Mouse (Mus musculus) erythroid progenitor cell, adult 5-6 weeks (primary cell): ENCODE measurements around the gene Nos1ap. TPM values are rescaled to one million over a fixed set of nuclear protein-coding genes. Genes with fewer than 3 reads are reported as not detected.

Source experiments
- ATAC-seq: replicated peaks from 2 replicates; pipeline ENCODE4 v1.8.0; 2016; ENCODE audit warnings: moderate number of reproducible peaks, mild to moderate bottlenecking, moderate TSS enrichment, inconsistent platforms; ENCODE audit not compliant: poor library complexity, low FRiP score, severe bottlenecking
- total RNA-seq, 2 experiments: library from RNA; stranded (forward) in 1 of 2; stranded (reverse) in 1 of 2; fragments of 150-400 nt in 1 of 2; fragments of 186-747, 209-891 nt in 1 of 2; gene quantifications; 2 replicates each; pipeline versions ENCODE4 v1.2.3 to v1.2.4; 2015 to 2017; ENCODE audit warnings: low replicate concordance in 2 of 2

Nos1ap gene
- total RNA-seq (2015; ENCODE audit: low replicate concordance) = 38.1 and 70.6 TPM in 2 replicates
- 58.3 and 76.5 TPM in 2 replicates for total RNA-seq (2017; ENCODE audit: low replicate concordance)

- peak; percentile 95 for ATAC-seq
Observed at GRCm38 (mm10) chr1:170589219-170590040, at the start of gene Nos1ap. TSS of gene Nos1ap (minus strand) at chr1:170589861.

GRCm38 (mm10) chr1:170638941-170639340 is 49.3 kb upstream of the Nos1ap start:
- ATAC-seq = no peak

DNA sequence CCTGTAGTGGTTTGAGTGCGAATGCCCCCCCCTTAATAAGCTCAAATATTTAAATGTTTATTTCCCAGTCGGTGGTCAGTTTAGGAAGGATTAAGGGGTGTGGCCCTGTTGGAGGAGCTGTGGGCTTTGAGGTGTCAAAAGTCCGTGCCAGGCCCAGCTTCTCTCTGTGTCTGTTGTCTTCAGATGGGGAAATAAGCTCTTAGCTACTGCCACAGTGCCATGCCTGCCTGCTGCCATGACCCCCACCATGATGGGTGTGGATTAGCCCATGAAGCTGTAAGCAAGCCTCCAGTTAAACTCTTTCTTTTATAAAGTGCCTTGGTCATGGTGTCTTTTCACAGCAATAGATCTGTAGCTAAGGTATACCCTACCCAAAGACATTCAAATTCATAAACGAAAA is 43.2 kb upstream of the Nos1ap start:
- ATAC-seq = no peak

- ATAC-seq = peak; percentile 92
Observed at GRCm38 (mm10) chr1:170632385-170632784, 42.7 kb upstream of the Nos1ap start.

GRCm38 (mm10) chr1:170631571-170631970 is 41.9 kb upstream of the Nos1ap start:
- ATAC-seq = no peak

DNA sequence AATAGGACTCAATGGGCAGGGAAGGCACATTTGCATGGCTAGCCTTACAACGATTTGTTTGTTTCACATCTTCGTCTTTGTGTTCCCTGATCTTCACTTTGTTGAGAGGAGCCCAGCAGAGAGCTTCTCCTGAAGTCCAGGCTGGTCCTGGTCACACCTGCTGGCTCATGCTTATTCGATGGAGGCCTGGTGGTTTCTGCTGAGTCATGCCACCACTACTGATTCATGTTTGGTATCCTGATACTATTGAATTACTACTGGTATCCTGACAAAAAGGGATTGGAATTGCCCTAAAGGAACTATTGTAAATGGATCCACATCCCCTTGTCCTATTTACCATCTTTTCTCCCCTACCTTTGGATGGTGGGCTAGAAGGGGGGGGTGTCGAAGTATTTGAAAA is 40.8 kb upstream of the Nos1ap start:
- peak; percentile 73 for ATAC-seq

DNA sequence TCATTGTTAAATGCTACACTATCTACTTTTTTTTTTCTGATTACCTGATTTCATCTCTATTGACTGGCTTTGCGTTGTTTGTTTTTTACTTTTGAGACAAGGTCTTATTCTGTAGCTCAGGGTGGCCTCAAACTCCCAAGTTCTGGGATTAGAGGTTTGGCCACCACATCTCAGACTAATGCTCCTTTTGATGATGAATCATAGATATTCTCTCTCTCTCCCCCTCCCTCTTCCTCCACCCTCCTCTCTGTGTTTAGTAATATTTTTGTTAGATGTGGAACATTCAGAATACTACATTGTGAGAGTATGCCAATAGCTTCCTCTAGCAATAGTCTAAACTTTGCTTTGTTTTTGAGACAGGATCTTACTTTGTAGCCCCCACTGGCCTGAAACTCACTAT is 33.8 kb upstream of the Nos1ap start:
- ATAC-seq = peak; percentile 63

GRCm38 (mm10) chr1:170622934-170623333 is 33.3 kb upstream of the Nos1ap start:
- ATAC-seq = peak; percentile 98

DNA sequence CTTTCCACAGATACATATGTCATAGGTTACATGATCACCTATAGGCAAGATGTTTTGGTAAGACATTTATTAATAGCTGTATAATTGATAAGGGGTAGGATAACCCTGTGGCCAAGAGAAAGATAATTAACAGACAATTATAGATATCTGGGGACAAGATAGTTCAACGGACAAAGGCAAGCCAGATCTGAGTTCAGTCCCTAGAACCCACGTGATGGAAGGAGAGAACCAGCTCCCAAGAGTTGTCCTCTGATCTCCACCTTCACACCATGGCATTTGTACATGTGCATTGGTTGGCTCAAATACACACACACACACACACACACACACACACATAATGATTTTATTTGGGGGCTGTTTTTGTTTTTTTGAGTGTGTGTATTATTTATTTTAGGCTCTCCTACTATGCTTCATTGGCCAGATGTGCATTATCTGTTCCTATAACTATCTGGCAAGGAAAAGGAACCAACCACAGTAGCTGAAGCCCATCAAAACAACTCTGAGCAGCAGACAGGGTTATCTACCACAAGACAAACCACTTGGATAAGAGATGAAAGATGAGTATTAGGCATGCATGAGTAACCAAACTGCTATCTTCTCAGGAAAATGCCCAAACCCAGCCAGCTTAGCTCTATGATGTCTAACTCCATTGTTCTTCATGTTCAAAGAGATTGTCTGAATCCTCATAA is 30.2 kb upstream of the Nos1ap start:
- no peak for ATAC-seq

DNA sequence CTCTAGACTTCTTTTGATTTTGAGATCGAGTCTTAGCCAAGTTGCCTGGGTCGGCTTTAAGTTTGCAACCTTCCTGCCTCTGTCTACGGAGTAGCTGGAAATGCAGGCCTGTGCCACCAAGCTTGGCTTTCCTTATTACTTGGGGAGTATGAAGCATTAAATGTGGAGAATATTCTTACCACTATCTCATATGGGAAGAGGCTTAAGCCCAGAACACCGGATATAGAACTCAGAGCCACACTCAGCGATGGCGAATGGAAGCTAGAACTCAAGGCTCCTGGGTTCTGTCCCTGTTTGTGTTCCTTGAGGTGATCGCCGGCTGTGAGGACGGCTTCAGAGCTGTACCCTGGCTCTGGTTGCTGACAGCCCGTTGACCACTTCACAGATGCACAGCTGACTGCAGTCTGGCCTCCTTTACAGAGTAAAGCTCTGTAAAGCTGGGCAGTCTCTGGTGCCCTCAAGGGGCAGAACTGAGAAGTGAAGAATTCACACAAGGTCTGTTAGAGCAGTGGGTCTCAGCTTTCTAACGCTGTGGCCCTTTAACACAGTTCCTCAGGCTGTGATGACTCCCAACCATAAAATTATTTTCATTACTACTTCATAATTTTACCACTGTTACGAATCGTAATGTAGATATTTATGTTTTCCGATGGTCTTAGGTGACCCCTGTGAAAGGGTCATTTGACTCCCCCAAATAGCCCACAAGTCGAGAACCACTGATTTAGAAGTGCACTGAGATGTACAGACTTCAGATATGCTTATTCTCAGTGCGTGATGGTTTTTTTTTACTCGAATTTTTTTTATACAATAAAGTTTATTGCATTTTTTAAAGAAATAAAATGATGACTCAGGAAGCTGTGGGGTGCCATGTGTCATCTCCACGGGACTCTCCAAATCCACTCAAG is 23.6 kb upstream of the Nos1ap start:
- peak; percentile 55 for ATAC-seq

DNA sequence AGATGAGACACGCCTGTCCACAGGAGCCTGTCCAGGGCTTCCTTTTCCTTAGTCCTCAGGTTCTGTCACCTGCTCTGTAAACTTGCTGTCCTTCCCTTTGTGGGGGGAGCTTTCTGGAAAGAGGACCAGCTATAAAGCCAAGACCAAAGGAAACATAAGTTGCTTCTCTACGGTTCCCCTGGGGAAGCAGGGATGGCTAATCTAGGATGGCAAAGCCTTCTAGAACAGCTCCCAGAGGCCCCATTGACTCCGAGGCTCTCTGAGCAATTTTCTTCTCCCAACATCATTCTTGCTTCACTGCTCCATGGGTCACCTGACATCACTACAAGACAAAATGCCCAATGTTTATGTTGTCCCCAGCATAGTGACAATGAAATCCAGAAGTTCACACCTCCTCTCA is 22.0 kb upstream of the Nos1ap start:
- no peak for ATAC-seq

DNA sequence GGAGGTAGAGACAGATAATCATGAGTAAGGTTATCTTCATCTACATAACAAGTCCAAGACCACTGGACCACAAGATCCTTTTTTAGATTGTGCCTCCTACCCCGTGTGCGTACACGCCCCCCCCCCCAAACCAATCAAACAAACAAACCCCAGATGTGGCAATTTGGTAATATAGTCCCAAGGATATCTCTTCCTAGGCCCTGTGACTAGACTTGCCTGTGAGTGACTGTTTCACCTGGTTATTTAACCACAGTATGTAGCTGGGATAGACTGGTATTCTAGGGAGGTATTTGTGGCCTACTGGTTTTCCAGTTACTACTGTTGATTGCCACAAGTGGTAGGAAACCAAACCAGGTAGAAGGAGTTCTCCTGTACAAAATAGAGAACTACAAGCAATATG is 21.0 kb upstream of the Nos1ap start:
- peak; percentile 47 for ATAC-seq

DNA sequence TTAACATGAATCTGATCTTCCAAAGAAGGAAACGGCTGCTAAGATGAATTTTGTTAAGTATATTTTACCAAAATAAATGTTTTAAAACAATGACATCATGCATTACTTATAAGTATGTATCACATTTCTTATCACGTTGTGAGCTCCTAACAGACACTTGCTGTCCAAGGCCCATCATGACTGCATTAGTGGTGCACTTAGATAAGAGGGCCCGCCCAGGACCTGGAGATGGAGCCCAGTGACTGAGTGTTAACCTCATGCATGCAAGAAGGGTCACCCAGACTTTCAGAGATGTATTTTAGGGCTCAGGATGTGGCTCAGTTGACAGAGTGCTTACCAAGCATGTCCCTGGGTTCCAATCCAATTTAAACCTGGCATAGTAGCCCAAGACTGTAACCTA is 20.6 kb upstream of the Nos1ap start:
- peak; percentile 95 for ATAC-seq

- ATAC-seq = peak; percentile 76
Observed at GRCm38 (mm10) chr1:170609872-170610271, 20.2 kb upstream of the Nos1ap start.

- ATAC-seq = no peak
Observed at GRCm38 (mm10) chr1:170608461-170609071, 18.9 kb upstream of the Nos1ap start.

DNA sequence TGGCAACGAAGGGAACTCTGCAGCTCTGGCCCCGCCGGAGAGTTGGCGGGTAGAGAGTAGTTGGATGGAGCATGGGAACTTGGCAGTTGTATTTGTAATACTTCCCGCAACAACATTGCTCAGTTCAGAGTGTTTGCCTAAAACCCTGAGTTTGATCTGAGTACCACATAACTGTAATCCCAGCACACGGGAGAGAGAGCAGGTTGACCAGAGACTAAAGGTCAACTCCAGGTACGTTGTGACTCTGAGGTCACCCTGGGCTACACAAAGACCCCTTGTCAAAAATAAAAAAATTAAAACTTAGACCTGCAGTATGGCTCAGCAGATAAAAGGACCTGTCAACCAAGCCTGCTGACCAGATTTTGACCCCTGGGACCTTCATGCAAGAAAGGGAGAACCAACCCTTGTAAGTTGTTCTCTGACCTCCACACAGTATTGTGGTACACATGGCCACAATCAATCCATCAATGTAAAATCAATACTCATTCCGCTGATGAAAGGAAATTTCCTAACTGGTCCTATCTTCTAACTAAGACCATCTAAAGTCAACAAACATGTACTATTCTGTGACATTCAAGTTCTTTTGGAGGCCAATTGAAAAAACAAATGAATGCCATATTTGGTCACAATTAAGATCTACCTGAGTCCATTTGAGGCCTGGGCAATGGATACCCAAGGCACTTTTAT is 17.7 kb upstream of the Nos1ap start:
- no peak for ATAC-seq

GRCm38 (mm10) chr1:170605228-170606001 is 15.8 kb upstream of the Nos1ap start:
- no peak for ATAC-seq

GRCm38 (mm10) chr1:170594575-170594974 is 4.9 kb upstream of the Nos1ap start:
- no peak for ATAC-seq
